Mouse (Mus musculus) layer of hippocampus, adult 2 months (tissue): ENCODE data around the gene Vangl1. TPM values are rescaled to one million over a fixed set of nuclear protein-coding genes. Genes with fewer than 3 reads are reported as not detected.
A peak's percentile ranks its signal among the peaks of the same experiment; 100 is the strongest.
"Not testable (repeated sequence)": the region's sequence is repeated elsewhere in the genome, so short reads cannot be mapped to it uniquely, and the experiment has no call there.

Experiments used
- DNase-seq, 2 experiments: peaks; one replicate each; pipeline ENCODE4 v3.0.0; 2022; ENCODE audit warnings: low spot score in 2 of 2
- H3K27ac ChIP-seq: fragments of 200-600 bp; 2 replicates; pipeline ENCODE4 v1.8.1; 2022
- H3K4me3 ChIP-seq: fragments of 200-600 bp; 2 replicates; pipeline ENCODE4 v1.8.1; 2022; ENCODE audit warnings: mild to moderate bottlenecking
- CTCF ChIP-seq: fragments of 200-600 bp; conservative IDR thresholded peaks from 2 replicates; pipeline ENCODE4 v1.8.1; 2022; ENCODE audit warnings: antibody characterized with exemption, mild to moderate bottlenecking, moderate library complexity
- total RNA-seq, 2 experiments: library from RNA; stranded (reverse); gene quantifications; 2 replicates each; pipeline ENCODE4 v1.2.3; 2021

Vangl1 gene
- total RNA-seq, 2 experiments from 2014 or later = 4.2 to 5.8 TPM

DNA sequence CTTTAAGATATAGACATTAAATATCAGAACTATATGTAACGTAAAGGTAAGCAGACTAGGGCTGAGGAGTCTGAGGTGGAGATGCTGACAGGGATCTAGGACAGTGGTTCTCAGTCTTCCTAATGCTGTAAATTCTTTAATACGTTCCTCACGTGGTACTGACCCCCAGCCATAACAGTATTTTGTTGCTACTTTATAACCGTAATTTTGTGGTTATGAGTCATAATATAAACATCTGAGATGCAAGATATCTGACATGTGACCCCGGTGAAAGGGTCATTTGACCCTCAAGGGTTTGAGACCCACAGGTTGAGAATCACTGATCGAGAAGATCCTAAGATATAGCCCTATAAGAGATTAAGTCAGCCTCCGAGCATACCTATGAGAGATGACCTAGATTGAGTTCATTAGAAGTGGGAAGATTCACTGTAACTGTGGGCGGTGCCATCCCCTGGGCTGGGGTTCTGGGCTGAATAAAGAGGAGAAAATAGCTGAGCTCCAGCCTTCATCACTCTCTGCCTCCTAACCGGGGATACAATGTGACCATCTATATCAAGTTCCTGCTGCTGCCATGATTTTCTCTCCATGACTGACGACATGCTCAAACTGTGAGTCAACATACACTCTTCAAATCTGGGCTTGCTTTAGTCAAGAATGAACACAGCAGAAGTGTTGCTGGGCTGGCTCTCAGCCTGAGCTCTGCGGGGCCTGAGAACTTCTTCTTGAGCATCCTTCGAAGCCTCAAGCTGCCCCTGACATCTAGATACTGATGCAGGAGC, 26.5 kb downstream of the Vangl1 start:
- Histone ChIP-seq H3K4me3 (no peak overlapping the region), H3K27ac (no peak overlapping the region)
- no peak for DNase-seq
- no peak for TF ChIP-seq CTCF

DNA sequence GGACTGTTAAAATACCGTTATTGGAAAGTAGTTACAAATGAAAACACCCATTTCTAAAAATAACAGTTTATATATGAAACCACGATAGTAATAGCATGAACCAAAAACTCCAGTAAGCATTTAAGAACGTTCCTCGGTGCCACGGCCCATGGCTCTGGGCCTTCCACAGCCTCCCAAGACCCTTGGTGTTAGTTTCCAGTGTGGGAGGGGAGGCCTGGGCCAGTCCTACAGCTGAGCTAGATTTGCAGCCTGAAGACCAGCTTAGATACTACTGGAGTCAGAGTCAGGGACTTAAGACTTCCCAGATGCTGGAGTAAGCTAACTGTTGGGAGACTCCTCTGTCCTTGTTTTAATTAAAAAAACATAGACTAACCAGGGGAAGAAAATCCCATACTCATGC, 28.4 kb downstream of the Vangl1 start:
- no peak for TF ChIP-seq CTCF

DNA sequence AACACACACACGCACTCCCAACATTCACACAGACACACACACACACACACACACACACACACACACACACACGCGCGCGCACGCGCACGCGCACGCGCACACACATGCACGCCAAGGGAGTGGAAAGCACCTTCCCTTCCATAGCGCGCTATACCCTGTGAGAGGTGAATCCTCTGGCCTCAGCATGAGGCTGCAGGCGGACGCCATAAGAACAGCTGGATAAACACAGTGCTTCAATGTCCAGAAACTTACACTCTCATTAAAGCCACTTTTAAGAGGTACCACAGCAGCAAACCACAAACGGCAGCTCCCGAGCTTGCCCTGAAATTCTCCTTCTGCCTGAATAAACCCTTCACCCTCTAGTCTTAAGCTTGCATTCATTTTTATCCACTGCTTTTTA, 28.8 kb downstream of the Vangl1 start:
- no peak for DNase-seq
- no peak overlapping the region for H3K4me3 ChIP-seq
- no peak for TF ChIP-seq CTCF
- H3K27ac ChIP-seq = no peak overlapping the region

More for the DNA sequence above, 28.4 kb downstream of the Vangl1 start:
- DNase-seq = no peak
- Histone ChIP-seq H3K4me3 (no peak overlapping the region), H3K27ac (no peak overlapping the region)

DNA sequence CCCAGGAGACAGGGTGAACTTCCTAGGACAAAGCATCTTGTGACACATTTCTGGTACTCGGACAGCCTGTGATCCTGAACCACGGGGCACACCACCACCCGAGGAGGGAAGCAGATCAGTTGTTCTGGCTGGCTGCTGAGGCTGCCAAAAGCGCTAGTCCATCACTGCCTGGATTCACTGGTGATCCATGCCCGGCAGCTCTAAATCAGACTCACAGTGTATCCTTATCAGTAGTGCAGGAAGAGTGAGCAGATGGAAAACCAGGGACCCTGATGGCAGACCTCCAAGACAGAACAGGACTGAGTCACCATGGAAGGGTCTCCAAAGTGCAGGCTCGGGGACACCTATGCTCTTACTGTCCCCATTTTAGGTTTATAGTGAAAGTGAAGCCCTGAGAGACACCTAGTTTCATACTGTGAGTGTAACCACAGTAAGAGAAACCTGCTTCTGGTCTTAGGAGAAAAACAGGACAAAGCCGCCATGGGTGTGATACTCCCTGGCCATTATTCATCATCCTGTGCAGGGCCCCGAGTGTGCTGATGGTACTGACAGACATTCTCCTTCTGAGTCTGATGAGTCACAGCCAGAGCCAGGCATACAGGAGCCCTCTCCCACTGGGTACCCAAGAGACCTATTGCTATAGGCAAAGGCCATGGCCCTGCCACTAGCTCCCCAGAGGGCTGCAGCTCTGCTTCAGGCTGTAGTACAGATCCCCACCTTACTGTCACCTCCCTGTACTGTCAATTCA, 30.2 kb downstream of the Vangl1 start:
- Histone ChIP-seq H3K27ac (no peak overlapping the region), H3K4me3 (no peak overlapping the region)
- DNase-seq = no peak
- no peak for TF ChIP-seq CTCF

DNA sequence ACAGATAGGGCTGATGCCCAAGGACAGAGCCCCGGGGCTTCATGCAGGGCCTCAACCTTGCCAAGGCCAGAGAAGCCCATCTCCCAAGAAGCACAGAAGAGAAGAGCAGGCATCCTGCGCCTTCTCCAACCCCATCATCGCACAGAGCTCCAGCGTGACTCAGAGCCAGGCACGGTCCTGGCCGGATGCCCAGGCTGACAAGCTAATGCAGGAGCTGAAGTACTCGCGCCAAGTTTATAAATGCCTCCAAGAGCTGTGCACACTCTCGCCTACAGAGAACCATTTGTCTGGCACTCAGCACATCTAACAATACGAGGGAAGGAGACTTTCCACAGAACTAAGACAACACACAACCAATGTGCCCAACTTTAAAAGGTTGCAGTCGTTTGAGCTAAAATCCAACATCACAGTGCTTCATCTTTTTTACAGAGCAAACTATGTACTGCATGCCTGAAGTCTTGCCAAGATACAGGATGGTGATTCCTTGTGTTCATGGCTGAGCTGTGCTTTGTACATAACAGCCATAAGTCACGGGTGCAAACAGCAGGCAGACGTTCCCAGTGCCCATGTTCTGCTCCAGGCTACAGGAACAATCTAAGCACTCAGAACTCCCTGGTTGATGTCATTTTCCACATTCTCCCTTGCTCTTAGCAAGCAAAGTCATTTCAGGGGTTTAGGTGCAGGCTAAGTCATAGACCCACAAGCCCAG, 35.1 kb downstream of the Vangl1 start:
- no peak overlapping the region; the same call in 1 of the 2 replicates for H3K4me3 ChIP-seq
- no peak; the same call in 1 of the 2 replicates for TF ChIP-seq CTCF
- DNase-seq = peak; percentile 94 to 96
- peak overlapping the region; percentile 63 for H3K27ac ChIP-seq

DNA sequence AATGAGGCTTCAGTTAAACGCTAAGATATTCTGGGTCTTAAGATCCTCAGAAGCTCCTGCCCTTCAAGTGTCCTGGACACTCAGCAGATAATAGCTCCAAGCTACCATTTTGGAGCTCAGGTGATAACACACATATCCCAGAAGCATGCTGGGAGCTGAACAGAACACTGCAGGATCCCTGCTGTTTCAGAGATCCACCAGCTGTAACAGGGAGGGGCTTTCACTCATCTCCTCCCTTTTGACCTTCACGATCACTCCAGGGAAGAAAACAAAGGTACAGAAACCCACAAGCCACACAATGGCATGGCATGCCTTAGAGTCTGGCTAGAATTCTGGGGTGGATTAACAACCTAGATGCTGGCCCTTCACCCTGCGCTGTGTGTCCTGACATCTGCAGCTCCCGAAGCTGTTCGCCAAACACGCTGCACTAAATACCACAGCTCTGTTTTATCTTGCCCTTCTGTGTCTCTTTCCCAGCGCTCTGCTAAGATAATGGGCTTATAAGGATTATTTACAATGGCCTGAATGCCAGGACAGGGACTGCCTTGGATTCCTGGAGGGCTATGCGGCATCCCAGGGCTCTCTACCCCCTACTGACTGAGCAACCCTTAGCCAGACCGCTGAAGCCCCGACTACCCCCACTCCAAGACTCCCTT, 36.8 kb downstream of the Vangl1 start:
- no peak for TF ChIP-seq CTCF
- Histone ChIP-seq H3K4me3 (no peak overlapping the region), H3K27ac (no peak overlapping the region)
- no peak for DNase-seq

DNA sequence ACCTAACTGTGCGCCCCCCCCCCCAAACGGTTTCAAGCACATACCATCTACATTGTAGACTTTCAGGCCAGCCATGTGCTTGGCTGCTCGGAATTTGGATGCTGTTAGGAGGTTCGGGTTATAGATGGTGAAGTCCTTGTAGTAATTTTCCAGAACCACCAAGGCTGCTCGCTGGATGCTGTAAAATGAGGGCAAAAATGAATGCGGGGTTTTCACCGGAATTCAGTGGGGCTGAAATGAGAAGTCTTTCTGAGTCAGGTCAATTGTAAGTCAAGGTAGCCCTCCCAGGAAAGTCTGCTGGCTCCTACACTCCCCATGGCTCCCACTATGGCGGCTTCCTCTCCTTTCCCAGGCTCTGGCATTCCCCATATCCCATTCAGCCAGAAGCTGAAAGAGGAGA, 37.7 kb downstream of the Vangl1 start:
- no peak overlapping the region for H3K4me3 ChIP-seq
- DNase-seq = no peak
- H3K27ac ChIP-seq = no peak overlapping the region
- no peak for TF ChIP-seq CTCF

DNA sequence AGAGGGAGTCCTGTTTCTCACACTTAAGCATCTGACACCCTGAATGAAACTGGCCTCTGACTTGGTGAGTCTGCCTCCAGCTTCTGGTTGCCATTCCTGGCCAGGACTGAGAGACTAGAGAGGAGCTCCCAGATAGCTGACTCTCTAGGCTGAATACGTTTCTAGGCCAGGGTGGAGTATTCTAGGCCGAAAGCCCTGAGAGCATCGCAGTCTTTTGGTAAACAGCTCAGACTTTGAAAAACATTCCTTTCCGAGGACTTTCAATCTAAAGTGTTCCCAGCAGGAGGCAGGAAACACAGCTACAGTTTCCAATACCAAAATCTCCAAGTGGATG, 38.2 kb downstream of the Vangl1 start:
- H3K27ac ChIP-seq = no peak overlapping the region
- H3K4me3 ChIP-seq = no peak overlapping the region
- DNase-seq = no peak
- no peak for TF ChIP-seq CTCF

DNA sequence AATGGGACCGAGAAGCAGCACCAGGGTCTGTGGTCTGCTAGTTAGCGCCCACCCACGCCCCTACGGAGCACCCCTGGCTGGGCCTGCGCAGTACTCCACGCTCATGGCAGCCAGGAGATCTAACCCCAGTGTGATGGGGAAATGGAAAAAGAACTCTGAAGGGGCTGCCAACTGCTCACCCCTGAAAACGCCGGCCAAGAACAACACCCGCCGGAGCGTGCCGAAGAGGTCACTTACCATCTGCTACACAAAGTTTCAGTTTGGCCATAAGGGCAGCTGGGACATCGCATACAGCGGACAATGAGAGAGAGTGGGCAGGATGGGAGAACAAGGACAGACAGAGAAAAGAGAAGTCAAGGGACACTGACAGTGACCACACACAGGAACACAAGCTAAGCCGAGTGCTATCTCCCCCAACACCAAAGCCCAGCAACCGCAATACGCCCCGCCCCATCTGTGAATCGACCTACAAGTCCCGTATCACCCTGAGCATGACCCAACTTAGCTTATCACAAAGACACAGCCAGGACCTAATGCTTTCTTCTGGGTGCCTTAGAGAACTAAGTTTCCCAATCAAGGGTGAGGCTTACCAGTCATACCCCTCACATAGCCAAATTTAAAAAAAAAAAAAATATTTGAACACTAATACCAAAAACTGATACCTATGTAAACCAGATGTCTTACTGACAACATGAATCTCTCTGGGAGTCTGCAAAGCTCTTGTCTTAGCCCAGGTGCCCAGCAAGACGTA, 38.8 kb downstream of the Vangl1 start:
- H3K27ac ChIP-seq = no peak overlapping the region
- DNase-seq = no peak
- H3K4me3 ChIP-seq = no peak overlapping the region
- no peak for TF ChIP-seq CTCF

DNA sequence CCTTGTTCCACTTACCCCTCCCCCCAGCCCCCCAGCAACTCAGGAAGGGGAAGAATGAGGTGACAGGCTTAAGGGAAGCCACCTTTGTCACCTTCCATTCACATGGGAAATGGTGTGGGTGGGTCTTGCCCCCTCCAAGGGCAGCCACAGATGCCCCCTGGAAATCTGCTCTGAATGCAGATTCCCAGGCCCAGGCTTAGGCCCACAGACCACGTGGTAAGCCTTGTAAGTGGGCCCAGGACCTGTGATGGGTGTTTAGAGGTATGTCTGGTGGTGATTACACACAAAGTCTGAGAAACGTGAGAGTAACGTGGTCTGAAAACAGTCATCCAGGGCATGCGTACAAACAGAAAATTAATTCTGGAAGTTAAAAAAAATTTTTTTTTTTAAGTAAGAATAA, 39.6 kb downstream of the Vangl1 start:
- no peak for TF ChIP-seq CTCF
- no peak for DNase-seq
- Histone ChIP-seq H3K4me3 (no peak overlapping the region), H3K27ac (no peak overlapping the region)

DNA sequence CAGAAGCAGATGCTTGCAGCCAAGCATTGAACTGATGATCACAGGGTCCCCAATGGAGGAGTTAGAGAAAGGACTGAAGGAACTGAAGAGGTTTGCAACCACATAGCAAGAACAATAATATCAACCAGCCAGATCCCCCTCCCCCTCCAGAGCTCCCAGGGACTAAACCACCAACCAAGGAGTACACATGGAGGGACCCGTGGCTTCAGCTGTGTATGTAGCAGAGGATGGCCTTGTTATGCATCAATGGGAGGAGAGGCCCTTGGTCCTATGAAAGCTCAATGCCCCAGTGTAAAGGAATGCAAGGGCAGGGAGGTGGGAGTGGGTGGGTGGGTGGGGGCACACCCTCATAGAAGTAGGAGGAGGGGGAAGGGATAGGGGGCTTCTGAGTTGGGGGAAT, 40.6 kb downstream of the Vangl1 start:
- not testable (repeated sequence) for H3K4me3 ChIP-seq, DNase-seq, H3K27ac ChIP-seq
